Mouse (Mus musculus) limb, embryonic 12.5 days (tissue): ENCODE results near the gene Arl8a. TPM values are rescaled to one million over a fixed set of nuclear protein-coding genes. Genes with fewer than 3 reads are reported as not detected.

Experiments used
- ATAC-seq: fragments of 200-750 bp; cut with Nextera tagmentation; 2 replicates; pipeline ENCODE4 v1.8.0; 2017; ENCODE audit warnings: low read depth, moderate TSS enrichment; ENCODE audit not compliant: insufficient number of reproducible peaks, insufficient read depth, low FRiP score, low TSS enrichment
- H3K27ac ChIP-seq: fragments of 300-500 bp; sonication (generic); 2 replicates; pipeline ENCODE4 v1.5.1; 2016; ENCODE audit warnings: mild to moderate bottlenecking, moderate library complexity
- H3K27me3 ChIP-seq: fragments of 300-500 bp; sonication (generic); 2 replicates; pipeline ENCODE4 v1.6.1; 2016; ENCODE audit warnings: mild to moderate bottlenecking, moderate library complexity
- H3K36me3 ChIP-seq: fragments of 300-500 bp; sonication (generic); 2 replicates; pipeline ENCODE4 v1.6.1; 2016; ENCODE audit warnings: mild to moderate bottlenecking, moderate library complexity
- H3K4me1 ChIP-seq: fragments of 300-500 bp; sonication (generic); replicated peaks from 2 replicates; pipeline ENCODE4 v1.6.1; 2016
- H3K4me2 ChIP-seq: fragments of 300-500 bp; sonication (generic); 2 replicates; pipeline ENCODE4 v1.6.1; 2016; ENCODE audit warnings: mild to moderate bottlenecking, moderate library complexity
- H3K4me3 ChIP-seq: fragments of 300-500 bp; sonication (generic); replicated peaks from 2 replicates; pipeline ENCODE4 v1.5.1; 2016; ENCODE audit warnings: mild to moderate bottlenecking
- H3K9ac ChIP-seq: fragments of 300-500 bp; sonication (generic); replicated peaks from 2 replicates; pipeline ENCODE4 v1.6.1; 2016; ENCODE audit warnings: mild to moderate bottlenecking, moderate library complexity
- H3K9me3 ChIP-seq: fragments of 300-500 bp; sonication (generic); 2 replicates; pipeline ENCODE4 v1.6.1; 2016; ENCODE audit warnings: mild to moderate bottlenecking, moderate library complexity
- WGBS: fragments of 180-500 bp; shearing (Covaris S2); methylation state at CpG from one replicate; pipeline ENCODE4 v1.1.7; 2016; 5-methylcytosine and 5-hydroxymethylcytosine counted together
- polyA plus RNA-seq: library from polyadenylated mRNA; unstranded; fragments of >200 nt; fragmentation: Nextera tagmentation; extraction: Ambion mirVana; gene quantifications from 2 replicates; pipeline ENCODE4 v1.2.1, GENCODE M21; 2016

Arl8a gene
- polyA plus RNA-seq, 1 experiment from 2014 or later = 51.8 TPM

- WGBS = 53% methylated on average over 6 of the region's 6 CpGs
Observed at GRCm38 (mm10) chr1:135171984-135172383, 25.4 kb downstream of the Arl8a start.

DNA sequence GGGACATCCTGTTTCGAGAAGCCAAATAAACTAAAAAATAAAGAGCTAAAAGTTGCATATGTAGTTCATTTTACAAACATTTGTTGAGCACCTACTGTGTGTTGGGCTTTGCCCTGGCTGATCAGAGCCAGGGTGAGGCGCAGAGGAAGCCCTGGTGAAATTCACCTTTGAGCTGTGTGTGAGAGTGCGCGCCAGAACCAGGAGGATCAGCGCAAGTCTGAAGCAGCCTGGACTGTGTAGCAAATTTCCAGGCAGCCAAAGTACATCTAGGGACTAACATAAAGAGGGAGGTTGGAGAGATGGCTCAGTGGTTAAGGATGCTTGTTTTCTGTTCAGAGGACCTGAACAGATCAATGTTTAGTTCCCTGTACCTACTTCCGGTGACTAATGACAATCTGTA is 26.7 kb downstream of the Arl8a start:
- no peaks in the 10 kb centered on the region; the same call in 1 of the 2 replicates for H3K27me3 ChIP-seq

More at GRCm38 (mm10) chr1:135171984-135172383, 25.4 kb downstream of the Arl8a start:
- no peaks in the 10 kb centered on the region for H3K36me3 ChIP-seq
- H3K27ac ChIP-seq = 0 out of 2 replicates have a peak overlapping the region, but pooled peaks have one; percentile 1
- no peaks in the 10 kb centered on the region; the same call in 1 of the 2 replicates for H3K27me3 ChIP-seq
- no peaks in the 10 kb centered on the region for H3K4me1 ChIP-seq
- no peaks in the 10 kb centered on the region for H3K9me3 ChIP-seq
- H3K4me2 ChIP-seq = no peak overlapping the region
- no peak overlapping the region for H3K9ac ChIP-seq
- ATAC-seq = peak; percentile 58; the same call in 1 of the 2 replicates
- H3K4me3 ChIP-seq = no peak overlapping the region

DNA sequence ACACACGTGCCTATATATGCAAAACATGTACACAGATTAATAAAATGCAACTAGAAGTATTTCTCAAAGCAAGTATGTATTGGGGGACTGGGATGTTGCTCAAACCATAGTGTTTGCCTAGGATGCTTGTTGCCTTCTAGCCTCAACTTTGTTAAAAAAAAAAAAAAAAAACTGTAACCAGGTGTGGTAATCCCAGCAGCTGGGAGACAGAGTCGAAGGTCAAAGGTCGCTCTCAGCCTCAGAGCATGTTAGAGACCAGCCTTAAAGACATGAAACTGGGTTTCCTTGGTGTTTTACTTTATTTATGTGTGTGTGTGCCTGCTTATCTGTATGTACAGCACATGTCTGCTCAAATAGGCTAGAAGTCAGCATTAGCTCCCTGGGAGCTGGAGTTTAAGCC is 28.6 kb downstream of the Arl8a start:
- Histone ChIP-seq H3K27ac (no peak overlapping the region), H3K4me1 (no peaks in the 10 kb centered on the region), H3K4me2 (no peak overlapping the region), H3K9ac (no peak overlapping the region), H3K27me3 (no peaks in the 10 kb centered on the region; the same call in 1 of the 2 replicates), H3K9me3 (no peaks in the 10 kb centered on the region), H3K4me3 (no peak overlapping the region), H3K36me3 (no peaks in the 10 kb centered on the region)
- 84% methylated on average over 3 of the region's 3 CpGs for WGBS
- no peak for ATAC-seq

More for the DNA sequence above, 26.7 kb downstream of the Arl8a start:
- Histone ChIP-seq H3K36me3 (no peaks in the 10 kb centered on the region), H3K4me1 (no peaks in the 10 kb centered on the region), H3K4me2 (no peak overlapping the region), H3K27ac (no peak overlapping the region), H3K9ac (no peak overlapping the region), H3K4me3 (no peak overlapping the region), H3K9me3 (no peaks in the 10 kb centered on the region)
- WGBS = 92% methylated on average over 6 of the region's 6 CpGs
- ATAC-seq = no peak

- no peak overlapping the region for H3K9ac ChIP-seq
- no peaks in the 10 kb centered on the region for H3K4me1 ChIP-seq
- no peaks in the 10 kb centered on the region for H3K9me3 ChIP-seq
- H3K36me3 ChIP-seq = no peaks in the 10 kb centered on the region
- H3K4me3 ChIP-seq = no peak overlapping the region
- no peak overlapping the region for H3K27ac ChIP-seq
- H3K27me3 ChIP-seq = no peaks in the 10 kb centered on the region
- no peak for ATAC-seq
- H3K4me2 ChIP-seq = no peak overlapping the region
- WGBS = 96% methylated on average over 3 of the region's 3 CpGs
Observed at GRCm38 (mm10) chr1:135177724-135178123, 31.1 kb downstream of the Arl8a start.

GRCm38 (mm10) chr1:135178863-135179262 is 32.2 kb downstream of the Arl8a start:
- no peak for ATAC-seq
- H3K27me3 ChIP-seq = no peaks in the 10 kb centered on the region
- H3K4me3 ChIP-seq = no peak overlapping the region
- no peaks in the 10 kb centered on the region for H3K36me3 ChIP-seq
- H3K4me2 ChIP-seq = no peak overlapping the region
- H3K9me3 ChIP-seq = no peaks in the 10 kb centered on the region
- H3K4me1 ChIP-seq = no peaks in the 10 kb centered on the region
- WGBS = 85% methylated on average over 7 of the region's 7 CpGs
- H3K9ac ChIP-seq = no peak overlapping the region
- H3K27ac ChIP-seq = no peak overlapping the region

DNA sequence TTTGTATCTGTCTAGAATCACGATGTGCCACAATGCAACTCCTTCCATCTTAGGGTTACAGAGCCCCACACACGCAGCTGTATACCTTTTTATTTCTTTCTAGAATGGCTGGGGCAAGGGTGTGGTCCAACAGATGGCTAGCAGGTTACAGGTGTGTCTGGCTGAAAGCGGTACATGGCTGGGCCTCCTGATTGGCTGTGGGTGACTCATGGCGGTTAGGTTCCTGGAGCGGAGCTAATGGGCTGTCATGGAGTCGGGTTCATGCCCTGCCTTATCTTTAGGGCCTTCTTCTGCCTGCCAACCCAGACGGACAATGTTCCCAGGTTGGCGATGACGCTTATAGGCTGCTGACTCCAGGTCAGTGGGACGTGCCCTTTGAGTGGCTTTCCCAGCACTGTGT is 34.2 kb downstream of the Arl8a start:
- no peak for ATAC-seq
- Histone ChIP-seq H3K36me3 (no peaks in the 10 kb centered on the region), H3K4me1 (no peaks in the 10 kb centered on the region), H3K4me3 (no peak overlapping the region), H3K27ac (no peak overlapping the region), H3K9me3 (no peaks in the 10 kb centered on the region), H3K4me2 (no peak overlapping the region), H3K9ac (no peak overlapping the region), H3K27me3 (no peaks in the 10 kb centered on the region)
- WGBS = 79% methylated on average over 10 of the region's 10 CpGs

DNA sequence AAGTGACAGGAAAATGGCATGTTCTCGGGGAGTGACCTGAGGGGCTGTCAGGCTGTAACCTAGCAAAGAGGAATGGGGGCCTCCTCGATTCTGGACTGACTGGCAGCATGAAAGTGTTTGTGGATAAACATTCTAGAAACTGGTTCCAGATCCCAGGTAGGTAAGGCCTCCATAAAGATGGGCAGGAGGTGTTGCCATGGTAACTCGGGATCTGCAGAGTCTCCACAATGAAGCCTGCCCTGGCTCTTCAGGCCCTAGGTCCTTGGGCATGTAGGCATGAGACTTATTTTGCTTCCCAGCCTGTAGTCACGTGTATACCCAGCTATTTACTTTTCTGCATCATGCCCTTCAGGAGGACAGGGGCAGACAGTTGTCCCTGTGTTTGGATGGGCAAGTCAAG is 34.7 kb downstream of the Arl8a start:
- no peaks in the 10 kb centered on the region for H3K27me3 ChIP-seq
- no peaks in the 10 kb centered on the region for H3K4me1 ChIP-seq
- no peak overlapping the region for H3K27ac ChIP-seq
- no peaks in the 10 kb centered on the region for H3K36me3 ChIP-seq
- H3K4me3 ChIP-seq = no peak overlapping the region
- 70% methylated on average over 4 of the region's 4 CpGs for WGBS
- no peak overlapping the region for H3K9ac ChIP-seq
- H3K4me2 ChIP-seq = no peak overlapping the region
- ATAC-seq = no peak
- H3K9me3 ChIP-seq = no peaks in the 10 kb centered on the region

GRCm38 (mm10) chr1:135181880-135182623 is 35.4 kb downstream of the Arl8a start:
- no peaks in the 10 kb centered on the region for H3K36me3 ChIP-seq
- no peak overlapping the region for H3K9ac ChIP-seq
- 89% methylated on average over 8 of the region's 8 CpGs for WGBS
- no peaks in the 10 kb centered on the region for H3K27me3 ChIP-seq
- no peak overlapping the region for H3K4me3 ChIP-seq
- H3K9me3 ChIP-seq = no peaks in the 10 kb centered on the region
- no peak overlapping the region for H3K27ac ChIP-seq
- ATAC-seq = no peak
- no peaks in the 10 kb centered on the region for H3K4me1 ChIP-seq
- no peak overlapping the region for H3K4me2 ChIP-seq

DNA sequence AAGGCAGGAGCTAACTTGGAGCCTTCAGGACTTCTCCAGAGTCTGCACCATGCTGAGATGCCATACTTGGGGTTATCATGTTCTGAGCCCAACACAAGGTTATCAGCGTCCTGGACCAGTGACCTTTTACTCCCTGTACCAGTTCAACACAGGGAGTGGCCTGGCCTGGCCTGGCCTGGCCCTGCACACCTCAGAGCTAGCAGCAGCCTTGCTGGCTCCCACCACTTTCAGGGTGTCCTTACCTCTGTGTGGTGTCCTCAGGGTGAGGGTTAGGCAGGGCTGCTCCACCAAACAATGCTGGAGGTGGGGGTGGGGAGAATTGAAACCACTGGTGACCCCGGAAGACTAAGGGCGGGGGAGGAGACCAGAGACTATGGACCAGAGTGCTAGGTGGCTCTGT is 36.4 kb downstream of the Arl8a start:
- no peaks in the 10 kb centered on the region for H3K27me3 ChIP-seq
- no peak overlapping the region for H3K9ac ChIP-seq
- no peak overlapping the region for H3K4me2 ChIP-seq
- 68% methylated on average over 3 of the region's 3 CpGs for WGBS
- H3K27ac ChIP-seq = no peak overlapping the region
- H3K9me3 ChIP-seq = no peaks in the 10 kb centered on the region
- ATAC-seq = no peak
- no peak overlapping the region for H3K4me3 ChIP-seq
- H3K4me1 ChIP-seq = no peaks in the 10 kb centered on the region
- H3K36me3 ChIP-seq = no peaks in the 10 kb centered on the region

DNA sequence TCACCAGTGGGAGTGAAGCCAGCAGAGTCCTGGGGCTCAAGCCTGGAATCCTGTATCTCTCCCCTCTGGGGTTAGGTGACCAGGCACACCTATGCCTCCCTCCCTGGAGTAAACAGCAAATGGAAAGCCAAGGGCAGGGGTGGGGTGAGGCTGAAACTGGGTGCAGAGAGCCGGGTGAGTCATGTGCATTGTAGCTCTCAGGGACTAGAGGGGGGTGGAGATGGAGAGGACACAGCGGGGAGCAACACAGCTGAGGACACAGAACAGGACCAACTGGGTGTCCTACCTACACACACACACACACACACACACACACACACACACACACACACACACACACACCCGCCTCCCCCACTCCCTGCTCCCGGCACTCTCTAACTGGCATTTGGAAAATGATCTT is 36.8 kb downstream of the Arl8a start:
- no peak overlapping the region for H3K4me3 ChIP-seq
- WGBS = 66% methylated on average over 3 of the region's 4 CpGs
- H3K9me3 ChIP-seq = no peaks in the 10 kb centered on the region
- H3K27ac ChIP-seq = no peak overlapping the region
- no peaks in the 10 kb centered on the region for H3K36me3 ChIP-seq
- no peaks in the 10 kb centered on the region for H3K27me3 ChIP-seq
- no peak overlapping the region for H3K9ac ChIP-seq
- ATAC-seq = no peak
- H3K4me2 ChIP-seq = no peak overlapping the region
- H3K4me1 ChIP-seq = no peaks in the 10 kb centered on the region

DNA sequence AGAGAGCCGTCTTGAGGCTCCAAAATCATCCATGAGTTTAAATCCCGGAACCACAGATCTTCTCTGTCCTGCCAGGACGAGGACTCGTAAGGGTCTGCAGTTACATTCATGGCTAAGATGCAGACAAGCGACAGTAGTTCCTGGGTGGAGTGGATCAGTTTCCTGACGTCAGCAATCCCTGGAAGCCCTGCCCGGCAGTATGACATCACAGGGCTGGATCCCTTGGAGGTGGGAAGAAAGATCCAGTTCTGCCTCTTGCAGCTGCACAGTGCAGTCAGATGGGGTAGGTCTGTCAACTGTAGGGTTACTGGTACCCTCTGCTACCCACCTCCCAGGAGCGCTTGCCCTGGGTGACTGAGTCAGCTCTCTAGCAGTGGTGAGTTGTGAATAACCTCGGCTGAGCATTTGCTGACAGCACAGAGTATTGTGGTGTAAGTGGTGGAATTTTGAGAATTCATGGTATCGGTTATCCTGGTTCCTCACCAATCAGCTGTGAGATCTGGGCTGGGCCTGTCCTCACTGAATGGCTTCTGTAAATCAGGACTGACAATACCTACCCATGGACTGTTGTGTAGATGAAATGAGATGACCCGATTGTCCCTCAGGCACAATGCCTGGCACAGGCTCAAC is 37.4 kb downstream of the Arl8a start:
- 67% methylated on average over 11 of the region's 11 CpGs for WGBS
- ATAC-seq = no peak
- no peak overlapping the region for H3K4me3 ChIP-seq

More for the DNA sequence above, 37.4 kb downstream of the Arl8a start:
- Histone ChIP-seq H3K9me3 (no peaks in the 10 kb centered on the region), H3K27me3 (no peaks in the 10 kb centered on the region), H3K4me1 (no peaks in the 10 kb centered on the region), H3K36me3 (no peaks in the 10 kb centered on the region), H3K4me2 (no peak overlapping the region), H3K9ac (no peak overlapping the region), H3K27ac (no peak overlapping the region)
